Comparison of ENCODE assay signal across 8 mouse cellular contexts in the genomic region with DNA sequence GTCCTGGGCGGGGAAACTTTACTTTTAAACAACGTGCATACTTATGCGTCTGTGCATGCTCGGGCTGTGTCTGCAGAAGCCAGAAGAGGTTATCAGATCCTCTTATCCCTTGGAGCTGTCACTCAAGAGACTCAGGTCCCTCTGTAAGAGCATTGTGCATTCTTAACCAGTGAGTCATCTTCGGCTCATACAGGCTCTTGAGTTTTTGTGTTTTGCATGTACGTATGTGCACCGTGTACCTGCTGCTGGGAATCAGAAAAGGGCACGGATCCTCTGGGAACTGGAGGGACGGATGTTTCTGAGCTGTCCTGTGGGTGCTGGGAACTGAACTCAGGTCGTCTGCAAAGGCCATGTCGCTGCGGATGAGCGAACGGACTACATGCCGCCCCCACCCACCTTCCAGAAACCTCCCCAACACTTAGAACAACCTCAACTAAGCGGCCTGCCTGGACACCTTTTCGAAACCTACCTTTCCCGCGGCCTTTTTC. TPM values are rescaled to one million over a fixed set of nuclear protein-coding genes. Genes with fewer than 3 reads are reported as not detected.
DNase-seq lines count a peak whose midpoint lies in the region; ATAC-seq and TF ChIP-seq lines count a peak whose summit lies in the region.

No protein-coding gene starts in this region.

- intact Hi-C loops in gastrocnemius, adult 2 months (cut with DNase I) = loop anchor here (1.0 kb wide), 1 partner anchor 43 kb away; no protein-coding TSS in a partner anchor
- intact Hi-C loops in gastrocnemius, postnatal 36 days (cut with DNase I) = loop anchor here (5.0 kb wide), 1 partner anchor 44 kb away; the partner anchor contains the start of gene Brwd1
- intact Hi-C loops in left cerebral cortex, postnatal 14 days (cut with DNase I) = no loop called here

- no peaks in the 10 kb centered on the region for H3K9me3 ChIP-seq in E14TG2a.4 (ENCODE audit: low read length)
- no peaks in the 10 kb centered on the region for H3K9me3 ChIP-seq in embryonic facial prominence, embryonic 11.5 days (replicated peaks; ENCODE audit: control insufficient read depth, low read length)
- H3K9me3 ChIP-seq in hindbrain, embryonic 15.5 days = no peaks in the 10 kb centered on the region
- H3K9me3 ChIP-seq in stomach, embryonic 15.5 days = no peaks in the 10 kb centered on the region

- no peaks in the 10 kb centered on the region for H3K27me3 ChIP-seq in E14TG2a.4 (ENCODE audit: insufficient read depth, low read length)
- H3K27me3 ChIP-seq in embryonic facial prominence, embryonic 11.5 days (ENCODE audit: control insufficient read depth, insufficient read depth, low read length) = no peaks in the 10 kb centered on the region
- H3K27me3 ChIP-seq in hindbrain, embryonic 15.5 days = no peaks in the 10 kb centered on the region
- H3K27me3 ChIP-seq in stomach, embryonic 15.5 days (replicated peaks) = no peaks in the 10 kb centered on the region

- WGBS in embryonic facial prominence, embryonic 11.5 days = 5% methylated on average over 19 of the region's 19 CpGs
- 5% methylated on average over 19 of the region's 19 CpGs for WGBS in hindbrain, embryonic 15.5 days
- 2% methylated on average over 19 of the region's 19 CpGs for WGBS in stomach, embryonic 15.5 days

- peak overlapping the region; percentile 99 for H3K9ac ChIP-seq in embryonic facial prominence, embryonic 11.5 days (replicated peaks; ENCODE audit: low read length)
- peak overlapping the region; percentile 86 for H3K9ac ChIP-seq in hindbrain, embryonic 15.5 days
- H3K9ac ChIP-seq in stomach, embryonic 15.5 days = peak overlapping the region; percentile 86

- ATAC-seq in embryonic facial prominence, embryonic 11.5 days (replicated peaks; ENCODE audit: insufficient number of reproducible peaks, low FRiP score, low TSS enrichment, low read depth) = no peak
- ATAC-seq in hindbrain, embryonic 15.5 days (ENCODE audit: low FRiP score, low read depth) = no peak
- ATAC-seq in stomach, embryonic 15.5 days (ENCODE audit: insufficient read depth, low FRiP score, low read depth) = no peak

- no peak for TF ChIP-seq CTCF in gastrocnemius, adult 2 months (IDR thresholded peaks at IDR 0.05)
- no peak for TF ChIP-seq CTCF in E14TG2a.4 (conservative IDR thresholded peaks at IDR 0.05; ENCODE audit: low read length)

- peak overlapping the region; percentile 67 for H3K4me2 ChIP-seq in embryonic facial prominence, embryonic 11.5 days (ENCODE audit: low read depth, low read length)
- H3K4me2 ChIP-seq in hindbrain, embryonic 15.5 days = peak overlapping the region; percentile 92
- H3K4me2 ChIP-seq in stomach, embryonic 15.5 days = peak overlapping the region; percentile 59

- H3K4me3 ChIP-seq in gastrocnemius, adult 2 months = peak overlapping the region; percentile 96
- H3K4me3 ChIP-seq in E14TG2a.4 (replicated peaks; ENCODE audit: low read length) = peak overlapping the region; percentile 97
- peak overlapping the region; percentile 98 for H3K4me3 ChIP-seq in embryonic facial prominence, embryonic 11.5 days (ENCODE audit: low read depth, low read length)
- peak overlapping the region; percentile 90 for H3K4me3 ChIP-seq in hindbrain, embryonic 15.5 days
- peak overlapping the region; percentile 92 for H3K4me3 ChIP-seq in stomach, embryonic 15.5 days (replicated peaks)

- DNase-seq in gastrocnemius, adult 2 months = no peak
- no peak for DNase-seq in gastrocnemius, postnatal 36 days
- DNase-seq in embryonic facial prominence, embryonic 11.5 days (ENCODE audit: low spot score) = peak; percentile 42
- peak; percentile 43 for DNase-seq in lung, postnatal 10 days
- no peak for DNase-seq in left cerebral cortex, postnatal 14 days (ENCODE audit: low spot score in 2 of 2)

- H3K36me3 ChIP-seq in E14TG2a.4 (ENCODE audit: insufficient read depth, low read length) = peaks cover 50% of the 10 kb centered on the region
- peaks cover 21% of the 10 kb centered on the region for H3K36me3 ChIP-seq in embryonic facial prominence, embryonic 11.5 days (replicated peaks; ENCODE audit: control insufficient read depth, insufficient read depth, low read depth, low read length)
- peaks cover 33% of the 10 kb centered on the region for H3K36me3 ChIP-seq in hindbrain, embryonic 15.5 days
- peaks cover 29% of the 10 kb centered on the region for H3K36me3 ChIP-seq in stomach, embryonic 15.5 days

- H3K27ac ChIP-seq in gastrocnemius, adult 2 months = peak overlapping the region; percentile 93
- peak overlapping the region; percentile 94 for H3K27ac ChIP-seq in embryonic facial prominence, embryonic 11.5 days (replicated peaks; ENCODE audit: low read depth, low read length)
- H3K27ac ChIP-seq in hindbrain, embryonic 15.5 days (replicated peaks) = peak overlapping the region; percentile 100
- H3K27ac ChIP-seq in stomach, embryonic 15.5 days = peak overlapping the region; percentile 97

- peaks cover 48% of the 10 kb centered on the region for H3K4me1 ChIP-seq in E14TG2a.4 (replicated peaks; ENCODE audit: low read depth, low read length)
- H3K4me1 ChIP-seq in embryonic facial prominence, embryonic 11.5 days (ENCODE audit: control insufficient read depth, insufficient read depth, low read length) = no peaks in the 10 kb centered on the region
- peaks cover 31% of the 10 kb centered on the region for H3K4me1 ChIP-seq in hindbrain, embryonic 15.5 days (replicated peaks)
- H3K4me1 ChIP-seq in stomach, embryonic 15.5 days = peaks cover 14% of the 10 kb centered on the region

RNA-seq across cellular contexts. Expression of gene Hmgn1, which starts 0.8 kb away (rescaled TPM):
- 10 to 100 TPM; 19.9 to 38.1 TPM for total RNA-seq in gastrocnemius, adult 2 months (2021)
- total RNA-seq in gastrocnemius, postnatal 36 days (2021) = 10 to 100 TPM; 23.7 to 35.1 TPM
- polyA plus RNA-seq in embryonic facial prominence, embryonic 11.5 days (2014; fragmentation: Nextera tagmentation; extraction: Ambion mirVana) = 1,073 and 1,266 TPM in 2 replicates
- polyA plus RNA-seq in hindbrain, embryonic 15.5 days (2015; fragmentation: Nextera tagmentation; extraction: Ambion mirVana) = 284 and 324 TPM in 2 replicates
- polyA plus RNA-seq in stomach, embryonic 15.5 days (2015; fragmentation: Nextera tagmentation; extraction: Ambion mirVana) = 476 and 575 TPM in 2 replicates
- 10 to 100 TPM; 49.9 to 58.0 TPM for total RNA-seq in left cerebral cortex, postnatal 14 days (2021)

RNA-seq across cellular contexts. Expression of gene Wrb, which starts 18.5 kb away (rescaled TPM):
- 10 to 100 TPM in 1 of 2 experiments, 1 to 10 TPM in 1; 9.7 to 12.3 TPM for total RNA-seq in gastrocnemius, adult 2 months (2021)
- 10 to 100 TPM in 1 of 2 experiments, 1 to 10 TPM in 1; 8.8 to 10.3 TPM for total RNA-seq in gastrocnemius, postnatal 36 days (2021)
- polyA plus RNA-seq in embryonic facial prominence, embryonic 11.5 days (2014; fragmentation: Nextera tagmentation; extraction: Ambion mirVana) = 87.5 and 91.6 TPM in 2 replicates
- polyA plus RNA-seq in hindbrain, embryonic 15.5 days (2015; fragmentation: Nextera tagmentation; extraction: Ambion mirVana) = 205 and 206 TPM in 2 replicates
- polyA plus RNA-seq in stomach, embryonic 15.5 days (2015; fragmentation: Nextera tagmentation; extraction: Ambion mirVana) = 60.0 and 65.5 TPM in 2 replicates
- total RNA-seq in left cerebral cortex, postnatal 14 days (2021) = 10 to 100 TPM; 63.8 to 71.0 TPM

RNA-seq across cellular contexts. Expression of gene Brwd1, which starts 44.4 kb away (rescaled TPM):
- 10 to 100 TPM; 56.4 to 62.8 TPM for total RNA-seq in gastrocnemius, adult 2 months (2021)
- 10 to 100 TPM; 51.2 to 56.2 TPM for total RNA-seq in gastrocnemius, postnatal 36 days (2021)
- 157 and 164 TPM in 2 replicates for polyA plus RNA-seq in embryonic facial prominence, embryonic 11.5 days (2014; fragmentation: Nextera tagmentation; extraction: Ambion mirVana)
- polyA plus RNA-seq in hindbrain, embryonic 15.5 days (2015; fragmentation: Nextera tagmentation; extraction: Ambion mirVana) = 230 and 236 TPM in 2 replicates
- 75.2 and 76.2 TPM in 2 replicates for polyA plus RNA-seq in stomach, embryonic 15.5 days (2015; fragmentation: Nextera tagmentation; extraction: Ambion mirVana)
- 100 to 1,000 TPM; 115 to 123 TPM for total RNA-seq in left cerebral cortex, postnatal 14 days (2021)

Comparison
In these comparisons a context has a peak if more than half of its experiments do, and no peak if none do; other contexts are left out.
1. DNase-seq: peak in embryonic facial prominence, embryonic 11.5 days (single experiment) and lung, postnatal 10 days (single experiment); none in gastrocnemius, adult 2 months (single experiment), gastrocnemius, postnatal 36 days (0 of 2) and left cerebral cortex, postnatal 14 days (0 of 2).
2. RNA of gene Wrb, which starts 18.5 kb away (total RNA-seq): 63.8 to 71.0 TPM in left cerebral cortex, postnatal 14 days; 9.7 to 12.3 TPM in gastrocnemius, adult 2 months and 8.8 to 10.3 TPM in gastrocnemius, postnatal 36 days; every median in the first group is over 4 times any median in the second.
3. Peak in every context shown above with its lines, with median percentiles within 50 percentile points of each other: H3K27ac ChIP-seq, H3K4me3 ChIP-seq, H3K4me2 ChIP-seq and H3K9ac ChIP-seq.